Mouse (Mus musculus): ENCODE results near the gene Ripor3. TPM values are rescaled to one million over a fixed set of nuclear protein-coding genes. Genes with fewer than 3 reads are reported as not detected.

Gene Ripor3
- polyA plus RNA-seq, 1 experiment from 2014 or later: 2.3 TPM

GRCm38 (mm10) chr2:167950681-167951080 lies 59.7 kb downstream of the Ripor3 start:
- Histone ChIP-seq H3K4me2 (ENCODE audit: low read length) (no peak overlapping the region), H3K9me3 (replicated peaks; ENCODE audit: low read length) (no peaks in the 10 kb centered on the region), H3K36me3 (ENCODE audit: insufficient read depth, low read length) (0 out of 2 replicates have a peak, but pooled peaks cover 2% of the 10 kb centered on the region), H3K4me1 (replicated peaks; ENCODE audit: insufficient read depth, low read length) (peaks cover 25% of the 10 kb centered on the region), H3K9ac (ENCODE audit: low read depth, low read length) (no peak overlapping the region), H3K4me3 (replicated peaks; ENCODE audit: low read depth, low read length) (no peak overlapping the region), H3K27me3 (ENCODE audit: insufficient read depth, low read length) (no peaks in the 10 kb centered on the region), H3K27ac (peak overlapping the region; percentile 66; the same call in 1 of the 2 replicates)
- TF ChIP-seq CTCF (IDR thresholded peaks at IDR 0.05; ENCODE audit: low read depth): no peak
- no peak for DNase-seq (ENCODE audit: low spot score)
- 65% methylated on average over 6 of the region's 6 CpGs for WGBS
- peak; percentile 61 for ATAC-seq (replicated peaks; ENCODE audit: low FRiP score, low read depth)

GRCm38 (mm10) chr2:167949808-167950207 lies 60.6 kb downstream of the Ripor3 start:
- DNase-seq (ENCODE audit: low spot score) (no peak), ATAC-seq (replicated peaks; ENCODE audit: low FRiP score, low read depth) (0 out of 2 replicates have a peak, but pooled peaks have one; percentile 22)
- Histone ChIP-seq H3K27ac (0 out of 2 replicates have a peak overlapping the region, but pooled peaks have one; percentile 66), H3K4me3 (replicated peaks; ENCODE audit: low read depth, low read length) (no peak overlapping the region), H3K9me3 (replicated peaks; ENCODE audit: low read length) (no peaks in the 10 kb centered on the region), H3K9ac (ENCODE audit: low read depth, low read length) (no peak overlapping the region), H3K27me3 (ENCODE audit: insufficient read depth, low read length) (no peaks in the 10 kb centered on the region), H3K4me1 (replicated peaks; ENCODE audit: insufficient read depth, low read length) (peaks cover 25% of the 10 kb centered on the region), H3K4me2 (ENCODE audit: low read length) (no peak overlapping the region), H3K36me3 (ENCODE audit: insufficient read depth, low read length) (0 out of 2 replicates have a peak, but pooled peaks cover 2% of the 10 kb centered on the region)
- no peak for TF ChIP-seq CTCF (IDR thresholded peaks at IDR 0.05; ENCODE audit: low read depth)
- 77% methylated on average over 2 of the region's 2 CpGs for WGBS

- Histone ChIP-seq H3K36me3 (ENCODE audit: insufficient read depth, low read length) (0 out of 2 replicates have a peak, but pooled peaks cover 2% of the 10 kb centered on the region), H3K4me3 (replicated peaks; ENCODE audit: low read depth, low read length) (no peak overlapping the region), H3K9me3 (replicated peaks; ENCODE audit: low read length) (no peaks in the 10 kb centered on the region), H3K4me2 (ENCODE audit: low read length) (no peak overlapping the region), H3K9ac (ENCODE audit: low read depth, low read length) (no peak overlapping the region), H3K27ac (no peak overlapping the region), H3K4me1 (replicated peaks; ENCODE audit: insufficient read depth, low read length) (peaks cover 25% of the 10 kb centered on the region), H3K27me3 (ENCODE audit: insufficient read depth, low read length) (no peaks in the 10 kb centered on the region)
- WGBS: 33% methylated on average over 6 of the region's 6 CpGs
- TF ChIP-seq CTCF (IDR thresholded peaks at IDR 0.05; ENCODE audit: low read depth): no peak
- ATAC-seq (replicated peaks; ENCODE audit: low FRiP score, low read depth) (no peak), DNase-seq (ENCODE audit: low spot score) (peak; percentile 49)
Observed at GRCm38 (mm10) chr2:167949250-167949649, 61.2 kb downstream of the Ripor3 start.

GRCm38 (mm10) chr2:167948557-167948956 lies 61.9 kb downstream of the Ripor3 start:
- no peak overlapping the region for H3K9ac ChIP-seq (ENCODE audit: low read depth, low read length)
- H3K27ac ChIP-seq: no peak overlapping the region

GRCm38 (mm10) chr2:167948047-167948446 lies 62.4 kb downstream of the Ripor3 start:
- no peak overlapping the region for H3K4me2 ChIP-seq (ENCODE audit: low read length)
- no peak overlapping the region for H3K4me3 ChIP-seq (replicated peaks; ENCODE audit: low read depth, low read length)
- 63% methylated on average over 6 of the region's 6 CpGs for WGBS
- ATAC-seq (replicated peaks; ENCODE audit: low FRiP score, low read depth): no peak
- H3K27ac ChIP-seq: no peak overlapping the region
- 0 out of 2 replicates have a peak, but pooled peaks cover 2% of the 10 kb centered on the region for H3K36me3 ChIP-seq (ENCODE audit: insufficient read depth, low read length)
- no peaks in the 10 kb centered on the region for H3K9me3 ChIP-seq (replicated peaks; ENCODE audit: low read length)
- peaks cover 29% of the 10 kb centered on the region for H3K4me1 ChIP-seq (replicated peaks; ENCODE audit: insufficient read depth, low read length)
- DNase-seq (ENCODE audit: low spot score): no peak
- no peak for TF ChIP-seq CTCF (IDR thresholded peaks at IDR 0.05; ENCODE audit: low read depth)
- no peak overlapping the region for H3K9ac ChIP-seq (ENCODE audit: low read depth, low read length)
- no peaks in the 10 kb centered on the region for H3K27me3 ChIP-seq (ENCODE audit: insufficient read depth, low read length)

More at GRCm38 (mm10) chr2:167948557-167948956, 61.9 kb downstream of the Ripor3 start:
- TF ChIP-seq CTCF (IDR thresholded peaks at IDR 0.05; ENCODE audit: low read depth): no peak
- no peak overlapping the region for H3K4me3 ChIP-seq (replicated peaks; ENCODE audit: low read depth, low read length)
- ATAC-seq (replicated peaks; ENCODE audit: low FRiP score, low read depth) (no peak), DNase-seq (ENCODE audit: low spot score) (no peak)
- WGBS: 66% methylated on average over 13 of the region's 13 CpGs
- H3K27me3 ChIP-seq (ENCODE audit: insufficient read depth, low read length): no peaks in the 10 kb centered on the region
- H3K4me2 ChIP-seq (ENCODE audit: low read length): no peak overlapping the region
- H3K36me3 ChIP-seq (ENCODE audit: insufficient read depth, low read length): 0 out of 2 replicates have a peak, but pooled peaks cover 2% of the 10 kb centered on the region
- H3K4me1 ChIP-seq (replicated peaks; ENCODE audit: insufficient read depth, low read length): peaks cover 25% of the 10 kb centered on the region
- no peaks in the 10 kb centered on the region for H3K9me3 ChIP-seq (replicated peaks; ENCODE audit: low read length)

GRCm38 (mm10) chr2:167947251-167947650 lies 63.2 kb downstream of the Ripor3 start:
- TF ChIP-seq CTCF (IDR thresholded peaks at IDR 0.05; ENCODE audit: low read depth): no peak
- WGBS: 66% methylated on average over 3 of the region's 3 CpGs

GRCm38 (mm10) chr2:167945451-167945850 lies 65.0 kb downstream of the Ripor3 start:
- no peak for ATAC-seq (replicated peaks; ENCODE audit: low FRiP score, low read depth)
- Histone ChIP-seq H3K4me3 (replicated peaks; ENCODE audit: low read depth, low read length) (no peak overlapping the region), H3K36me3 (ENCODE audit: insufficient read depth, low read length) (no peaks in the 10 kb centered on the region), H3K9ac (ENCODE audit: low read depth, low read length) (no peak overlapping the region), H3K27ac (no peak overlapping the region), H3K27me3 (ENCODE audit: insufficient read depth, low read length) (no peaks in the 10 kb centered on the region), H3K4me2 (ENCODE audit: low read length) (no peak overlapping the region), H3K4me1 (replicated peaks; ENCODE audit: insufficient read depth, low read length) (peaks cover 40% of the 10 kb centered on the region), H3K9me3 (replicated peaks; ENCODE audit: low read length) (no peaks in the 10 kb centered on the region)
- TF ChIP-seq CTCF (IDR thresholded peaks at IDR 0.05; ENCODE audit: low read depth): no peak
- 76% methylated on average over 5 of the region's 5 CpGs for WGBS
- no peak for DNase-seq (ENCODE audit: low spot score)

More at GRCm38 (mm10) chr2:167947251-167947650, 63.2 kb downstream of the Ripor3 start:
- Histone ChIP-seq H3K27ac (no peak overlapping the region), H3K4me1 (replicated peaks; ENCODE audit: insufficient read depth, low read length) (peaks cover 37% of the 10 kb centered on the region), H3K27me3 (ENCODE audit: insufficient read depth, low read length) (no peaks in the 10 kb centered on the region), H3K36me3 (ENCODE audit: insufficient read depth, low read length) (0 out of 2 replicates have a peak, but pooled peaks cover 2% of the 10 kb centered on the region), H3K9ac (ENCODE audit: low read depth, low read length) (no peak overlapping the region), H3K9me3 (replicated peaks; ENCODE audit: low read length) (no peaks in the 10 kb centered on the region), H3K4me2 (ENCODE audit: low read length) (no peak overlapping the region), H3K4me3 (replicated peaks; ENCODE audit: low read depth, low read length) (no peak overlapping the region)
- no peak for DNase-seq (ENCODE audit: low spot score)
- no peak for ATAC-seq (replicated peaks; ENCODE audit: low FRiP score, low read depth)
